Mouse (Mus musculus) forebrain, embryonic 13.5 days (tissue): Measurements from ENCODE around the gene Kcne2. TPM values are rescaled to one million over a fixed set of nuclear protein-coding genes. Genes with fewer than 3 reads are reported as not detected.
A peak's percentile ranks its signal among the peaks of the same experiment; 100 is the strongest.

ENCODE experiments used
- ATAC-seq: fragments of 200-750 bp; cut with Nextera tagmentation; 2 replicates; pipeline ENCODE4 v1.8.0; 2017
- H3K27ac ChIP-seq: fragments of 300-500 bp; sonication (generic); 2 replicates; pipeline ENCODE4 v1.5.1; 2015; ENCODE audit warnings: inconsistent platforms, mild to moderate bottlenecking, moderate library complexity
- H3K27me3 ChIP-seq: fragments of 300-500 bp; sonication (generic); 2 replicates; pipeline ENCODE4 v1.6.1; 2015; ENCODE audit warnings: mild to moderate bottlenecking, inconsistent platforms
- H3K36me3 ChIP-seq: fragments of 300-500 bp; sonication (generic); 2 replicates; pipeline ENCODE4 v1.6.1; 2015; ENCODE audit warnings: mild to moderate bottlenecking, inconsistent platforms; ENCODE audit not compliant: poor library complexity, severe bottlenecking
- H3K4me1 ChIP-seq: fragments of 300-500 bp; sonication (generic); 2 replicates; pipeline ENCODE4 v1.6.1; 2015; ENCODE audit warnings: inconsistent platforms
- H3K4me2 ChIP-seq: fragments of 300-500 bp; sonication (generic); 2 replicates; pipeline ENCODE4 v1.6.1; 2015; ENCODE audit warnings: inconsistent platforms, mild to moderate bottlenecking, moderate library complexity
- H3K4me3 ChIP-seq: fragments of 300-500 bp; sonication (generic); 2 replicates; pipeline ENCODE4 v1.5.1; 2015; ENCODE audit warnings: mild to moderate bottlenecking, inconsistent platforms
- H3K9ac ChIP-seq: fragments of 300-500 bp; sonication (generic); 2 replicates; pipeline ENCODE4 v1.6.1; 2015; ENCODE audit warnings: mild to moderate bottlenecking, inconsistent platforms
- H3K9me3 ChIP-seq: fragments of 300-500 bp; sonication (generic); replicated peaks from 2 replicates; pipeline ENCODE4 v1.6.1; 2016; ENCODE audit warnings: inconsistent platforms
- WGBS: fragments of 180-500 bp; shearing (Covaris S2); methylation state at CpG from one replicate; pipeline ENCODE4 v1.1.7; 2015; 5-methylcytosine and 5-hydroxymethylcytosine counted together
- polyA plus RNA-seq: library from polyadenylated mRNA; unstranded; fragments of >200 nt; fragmentation: Nextera tagmentation; extraction: Ambion mirVana; gene quantifications from 2 replicates; pipeline ENCODE4 v1.2.1, GENCODE M21; 2015

Gene Kcne2
- polyA plus RNA-seq, 1 experiment from 2014 or later, result 9.7 TPM

- no peaks in the 10 kb centered on the region for H3K36me3 ChIP-seq
- H3K4me2 ChIP-seq, result peak overlapping the region; percentile 60
- H3K9ac ChIP-seq, result peak overlapping the region; percentile 34; the same call in 1 of the 2 replicates
- peaks cover 4% of the 10 kb centered on the region; the same call in 1 of the 2 replicates for H3K27me3 ChIP-seq
- no peaks in the 10 kb centered on the region for H3K9me3 ChIP-seq
- H3K4me3 ChIP-seq, result peak overlapping the region; percentile 29
- WGBS, result 25% methylated on average over 27 of the region's 27 CpGs
- peak; percentile 79 for ATAC-seq
- H3K4me1 ChIP-seq, result peaks cover 5% of the 10 kb centered on the region; the same call in 1 of the 2 replicates
- H3K27ac ChIP-seq, result no peak overlapping the region
Observed at GRCm38 (mm10) chr16:92340612-92341511, 48.7 kb downstream of the Kcne2 start.

GRCm38 (mm10) chr16:92345177-92345576 lies 53.0 kb downstream of the Kcne2 start:
- Histone ChIP-seq H3K4me2 (no peak overlapping the region), H3K4me1 (peaks cover 9% of the 10 kb centered on the region), H3K27me3 (no peaks in the 10 kb centered on the region), H3K4me3 (no peak overlapping the region), H3K9me3 (no peaks in the 10 kb centered on the region), H3K36me3 (no peaks in the 10 kb centered on the region), H3K27ac (no peak overlapping the region), H3K9ac (no peak overlapping the region)
- 80% methylated on average over 11 of the region's 11 CpGs for WGBS
- ATAC-seq, result no peak

GRCm38 (mm10) chr16:92346297-92346916 lies 54.2 kb downstream of the Kcne2 start:
- H3K4me2 ChIP-seq, result no peak overlapping the region
- H3K9me3 ChIP-seq, result no peaks in the 10 kb centered on the region
- WGBS, result 60% methylated on average over 13 of the region's 13 CpGs
- no peak overlapping the region for H3K27ac ChIP-seq
- H3K36me3 ChIP-seq, result no peaks in the 10 kb centered on the region
- no peak overlapping the region for H3K4me3 ChIP-seq
- H3K4me1 ChIP-seq, result peaks cover 5% of the 10 kb centered on the region
- H3K9ac ChIP-seq, result no peak overlapping the region
- no peak for ATAC-seq
- no peaks in the 10 kb centered on the region for H3K27me3 ChIP-seq

Other genes starting within 250 kb of the Kcne2 start
- gene Mrps6, start 234.1 kb upstream of the Kcne2 start, polyA plus RNA-seq, result 143 and 159 TPM in 2 replicates
- 0.18 and 0.21 TPM in 2 replicates for gene Gm49711, start 234.1 kb upstream of the Kcne2 start, polyA plus RNA-seq
- 8.6 and 11.5 TPM in 2 replicates for gene Slc5a3, start 234.1 kb upstream of the Kcne2 start, polyA plus RNA-seq
- gene Smim11, start 8.9 kb downstream of the Kcne2 start, polyA plus RNA-seq, result 123 and 144 TPM in 2 replicates
- 0.10 TPM in 1 of 2 replicates, not detected in the other for gene Fam243, start 29.1 kb downstream of the Kcne2 start, polyA plus RNA-seq
- gene Kcne1, start 67.1 kb downstream of the Kcne2 start, polyA plus RNA-seq, result not detected in 2 replicates
- gene Rcan1, start 178.5 kb downstream of the Kcne2 start, polyA plus RNA-seq, result 34.3 and 36.5 TPM in 2 replicates
- gene Clic6, start 193.3 kb downstream of the Kcne2 start, polyA plus RNA-seq, result 3.6 and 5.6 TPM in 2 replicates